Mouse (Mus musculus) large intestine, adult 2 months (tissue): ENCODE results near the gene Zfp93. TPM values are rescaled to one million over a fixed set of nuclear protein-coding genes. Genes with fewer than 3 reads are reported as not detected.

ENCODE experiments used
- DNase-seq: peaks from one replicate; pipeline ENCODE4 v3.0.0-alpha.2; 2012; ENCODE audit warnings: low read depth, low spot score
- WGBS: fragments of 180-500 bp; shearing (Covaris S2); methylation state at CpG from one replicate; pipeline ENCODE4 v1.1.7; 2018; 5-methylcytosine and 5-hydroxymethylcytosine counted together
- polyA plus RNA-seq: library from polyadenylated mRNA; depleted of rRNA; stranded (reverse); fragments of >200 nt; gene quantifications from 2 replicates; pipeline ENCODE4 v1.2.3, GENCODE M21; 2012

Zfp93 gene
- polyA plus RNA-seq, 1 experiment, result 1.0 TPM

GRCm38 (mm10) chr7:24288512-24288911 lies 18.3 kb downstream of the Zfp93 start:
- DNase-seq, result no peak

GRCm38 (mm10) chr7:24290106-24290693 lies 20.0 kb downstream of the Zfp93 start:
- DNase-seq, result no peak
- WGBS, result 95% methylated on average over 4 of the region's 4 CpGs

More at GRCm38 (mm10) chr7:24288512-24288911, 18.3 kb downstream of the Zfp93 start:
- WGBS, result 90% methylated on average over 6 of the region's 6 CpGs

GRCm38 (mm10) chr7:24291387-24292090 lies 21.3 kb downstream of the Zfp93 start:
- 93% methylated on average over 27 of the region's 27 CpGs for WGBS
- DNase-seq, result no peak

GRCm38 (mm10) chr7:24293061-24293851 lies 23.0 kb downstream of the Zfp93 start:
- no peak for DNase-seq
- WGBS, result 68% methylated on average over 12 of the region's 12 CpGs

- 96% methylated on average over 4 of the region's 4 CpGs for WGBS
- no peak for DNase-seq
These were observed 24.5 kb downstream of the Zfp93 start for GRCm38 (mm10) chr7:24294763-24295162.

GRCm38 (mm10) chr7:24295376-24295775 lies 25.2 kb downstream of the Zfp93 start:
- no peak for DNase-seq

GRCm38 (mm10) chr7:24296386-24296785 lies 26.2 kb downstream of the Zfp93 start:
- DNase-seq, result no peak
- WGBS, result 98% methylated on average over 7 of the region's 7 CpGs

More at GRCm38 (mm10) chr7:24295376-24295775, 25.2 kb downstream of the Zfp93 start:
- WGBS, result 98% methylated on average over 7 of the region's 7 CpGs

GRCm38 (mm10) chr7:24297361-24298095 lies 27.3 kb downstream of the Zfp93 start:
- WGBS, result 94% methylated on average over 15 of the region's 15 CpGs
- DNase-seq, result no peak

GRCm38 (mm10) chr7:24298635-24298972 lies 28.4 kb downstream of the Zfp93 start:
- 7% methylated on average over 12 of the region's 12 CpGs for WGBS
- no peak for DNase-seq

GRCm38 (mm10) chr7:24298973-24299708 lies 28.9 kb downstream of the Zfp93 start:
- WGBS, result under 1% methylated on average over 45 of the region's 47 CpGs
- DNase-seq, result no peak

GRCm38 (mm10) chr7:24299823-24300481 lies 29.7 kb downstream of the Zfp93 start:
- WGBS, result 7% methylated on average over 18 of the region's 18 CpGs
- DNase-seq, result no peak

GRCm38 (mm10) chr7:24300771-24301282 lies 30.6 kb downstream of the Zfp93 start, which contains the start of gene Zfp61:
Gene Zfp61 (minus strand): TSS chr7:24301232.
- 5% methylated on average over 13 of the region's 13 CpGs for WGBS
- peak; percentile 7 for DNase-seq

- WGBS, result 22% methylated on average over 29 of the region's 29 CpGs
- no peak for DNase-seq
These were observed 45.7 kb downstream of the Zfp93 start for GRCm38 (mm10) chr7:24315726-24316566.

GRCm38 (mm10) chr7:24316567-24317092 lies 46.4 kb downstream of the Zfp93 start, which contains the start of gene Zfp94:
Gene Zfp94 (minus strand): TSS chr7:24316666.
- WGBS, result under 1% methylated on average over 33 of the region's 33 CpGs
- DNase-seq, result peak; percentile 91

- 36% methylated on average over 6 of the region's 6 CpGs for WGBS
These were observed 48.7 kb downstream of the Zfp93 start for GRCm38 (mm10) chr7:24318942-24319341.

GRCm38 (mm10) chr7:24322593-24322992 lies 52.4 kb downstream of the Zfp93 start:
- 63% methylated on average over 4 of the region's 4 CpGs for whole genome bisulfite sequencing

More at GRCm38 (mm10) chr7:24318942-24319341, 48.7 kb downstream of the Zfp93 start:
- DNase-seq, result no peak

GRCm38 (mm10) chr7:24325197-24325596 lies 55.0 kb downstream of the Zfp93 start:
- DNase-seq, result peak; percentile 37

More at GRCm38 (mm10) chr7:24322593-24322992, 52.4 kb downstream of the Zfp93 start:
- no peak for DNase-seq

More at GRCm38 (mm10) chr7:24325197-24325596, 55.0 kb downstream of the Zfp93 start:
- WGBS, result 41% methylated on average over 6 of the region's 6 CpGs
